Mouse (Mus musculus): ENCODE data around the gene Saa4.
A peak's percentile ranks its signal among the peaks of the same experiment; 100 is the strongest.
"Not testable (repeated sequence)": the region's sequence is repeated elsewhere in the genome, so short reads cannot be mapped to it uniquely, and the experiment has no call there.

Gene Saa4

GRCm38 (mm10) chr7:46715600-46715999 lies 16.8 kb downstream of the Saa4 start, which contains the start of gene Saa3:
TSS of gene Saa3 (minus strand) at chr7:46715700.
- DNase-seq (ENCODE audit: low spot score), result no peak

- peak; percentile 54 for DNase-seq (ENCODE audit: low spot score)
Measured at GRCm38 (mm10) chr7:46714518-46714917, 17.9 kb downstream of the Saa4 start.

GRCm38 (mm10) chr7:46712250-46712649 lies 20.2 kb downstream of the Saa4 start:
- no peak for DNase-seq (ENCODE audit: low spot score)

DNA sequence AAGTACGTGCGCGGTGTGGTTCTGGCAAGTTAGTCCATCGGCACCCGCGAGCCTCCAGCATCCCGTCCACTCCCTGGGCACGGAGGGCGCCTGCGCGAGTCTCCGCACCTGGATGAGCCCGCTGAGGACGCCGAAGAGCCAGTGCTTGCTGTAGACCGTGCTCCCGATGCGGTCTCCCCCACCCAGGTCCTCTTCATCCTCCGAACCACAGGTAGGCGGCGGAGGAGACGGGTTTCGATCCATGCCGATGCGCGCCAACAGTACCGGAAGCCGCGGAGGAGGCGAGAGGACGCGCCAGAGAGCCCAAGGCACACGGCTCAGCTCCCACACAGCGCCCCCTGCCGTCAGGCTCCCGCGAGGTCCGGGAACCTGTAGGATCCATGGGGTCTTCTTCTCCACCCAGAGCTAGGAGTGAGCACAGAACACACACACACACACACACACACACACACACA lies 22.0 kb downstream of the Saa4 start, which contains the start of gene Saal1:
Gene Saal1, minus strand, starts transcription at position 291 of the 455 bp plus-strand sequence.
- DNase-seq (ENCODE audit: low spot score), result peak; percentile 86

DNA sequence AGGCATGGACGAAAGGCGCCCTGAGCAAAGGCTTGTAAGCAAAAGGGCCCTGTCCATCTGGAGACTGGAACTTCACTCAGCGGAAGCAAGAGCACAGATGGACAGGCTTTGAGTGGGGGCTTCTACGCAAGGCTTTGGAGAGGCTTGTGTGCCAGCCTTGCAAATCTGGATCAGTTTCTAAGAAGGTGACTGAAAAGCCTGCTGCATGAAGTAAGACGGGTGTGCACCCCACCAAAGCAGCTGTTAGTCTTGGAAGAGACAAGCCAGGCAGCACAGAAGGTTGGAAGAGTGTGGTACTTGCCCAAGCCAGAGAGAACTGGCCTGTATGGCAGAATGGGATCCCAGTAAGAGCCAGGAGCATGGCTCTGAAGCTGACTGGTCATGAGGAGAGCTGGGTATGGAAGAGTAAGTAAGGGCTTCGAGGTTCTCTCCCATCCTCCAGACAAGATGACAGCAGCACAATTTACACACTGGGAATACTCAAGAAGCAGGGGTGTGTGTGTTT lies 31.8 kb downstream of the Saa4 start:
- no peak for DNase-seq (ENCODE audit: low spot score)

- DNase-seq (ENCODE audit: low spot score), result no peak
Measured at GRCm38 (mm10) chr7:46696754-46697153, 35.6 kb downstream of the Saa4 start.

DNA sequence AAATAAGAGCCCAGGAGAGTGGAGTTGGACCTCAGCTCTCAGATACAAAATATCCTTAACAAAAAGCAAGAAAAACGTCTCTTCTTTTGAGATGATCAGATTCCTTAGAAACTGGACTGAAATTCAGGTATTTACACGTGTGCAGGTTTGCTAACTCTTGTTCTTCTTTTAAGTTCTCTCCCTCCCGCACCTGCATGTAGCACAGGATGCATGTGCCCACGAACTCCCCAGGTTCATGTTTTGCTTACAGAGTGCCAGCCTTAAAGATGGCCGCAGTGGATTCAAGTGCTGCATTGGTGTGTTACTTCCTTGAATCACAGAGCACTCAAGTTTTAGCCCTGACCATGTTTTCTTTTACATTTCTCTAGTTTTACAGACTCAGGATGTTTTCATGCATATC lies 45.6 kb downstream of the Saa4 start:
- DNase-seq (ENCODE audit: low spot score), result no peak

GRCm38 (mm10) chr7:46680732-46681131 lies 51.7 kb downstream of the Saa4 start:
- DNase-seq (ENCODE audit: low spot score), result no peak

DNA sequence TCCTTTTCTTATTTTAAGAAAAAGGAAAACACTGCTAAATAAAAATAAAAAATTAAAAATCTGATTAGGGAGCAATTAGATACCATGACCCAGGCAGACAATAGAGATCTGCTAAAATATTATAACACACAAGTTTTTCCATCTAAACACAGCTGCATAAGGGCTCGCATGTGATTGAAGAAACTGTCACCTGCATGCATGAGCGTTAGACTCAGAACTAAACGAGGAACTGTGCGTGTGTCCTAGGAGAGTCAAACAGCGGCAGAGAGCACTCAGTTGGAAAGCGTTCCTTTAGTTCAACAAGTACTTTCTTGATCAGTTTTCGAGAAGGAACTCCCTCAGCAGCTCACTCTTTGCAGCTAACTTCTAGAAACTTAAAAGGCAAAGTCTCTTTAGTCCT lies 53.4 kb downstream of the Saa4 start:
- DNase-seq (ENCODE audit: low spot score), result not testable (repeated sequence)

GRCm38 (mm10) chr7:46678417-46678816 lies 54.0 kb downstream of the Saa4 start:
- no peak for DNase-seq (ENCODE audit: low spot score)
